Mouse (Mus musculus): Measurements from ENCODE around the gene Hgd. TPM values are rescaled to one million over a fixed set of nuclear protein-coding genes. Genes with fewer than 3 reads are reported as not detected.

Gene Hgd
- under 1 TPM in 3 of 4 experiments, not detected in 1; 0.45 to 0.86 (median 0.52) TPM for total RNA-seq (2022)

- no peak for DNase-seq
These were observed at the start of gene Hgd for GRCm38 (mm10) chr16:37579994-37580393. Gene Hgd, plus strand, starts transcription at chr16:37580153.

GRCm38 (mm10) chr16:37530170-37530569 is 49.8 kb upstream of the Hgd start:
- DNase-seq: no peak

GRCm38 (mm10) chr16:37532046-37532445 is 47.9 kb upstream of the Hgd start:
- no peak for DNase-seq

- DNase-seq: no peak
These were observed 46.4 kb upstream of the Hgd start for GRCm38 (mm10) chr16:37533369-37534068.

- no peak for DNase-seq
These were observed 40.7 kb upstream of the Hgd start for GRCm38 (mm10) chr16:37539240-37539610.

GRCm38 (mm10) chr16:37539611-37540580 is 40.1 kb upstream of the Hgd start, which contains the start of the genes Gtf2e1 and Rabl3:
Gene Gtf2e1, minus strand, starts transcription at chr16:37539789.
Gene Rabl3, plus strand, starts transcription at chr16:37539885.
- DNase-seq: peak; percentile 98

GRCm38 (mm10) chr16:37540776-37541175 is 39.2 kb upstream of the Hgd start:
- no peak for DNase-seq

GRCm38 (mm10) chr16:37546312-37546711 is 33.6 kb upstream of the Hgd start:
- DNase-seq: no peak

GRCm38 (mm10) chr16:37550266-37550665 is 29.7 kb upstream of the Hgd start:
- DNase-seq: no peak

GRCm38 (mm10) chr16:37550981-37551380 is 29.0 kb upstream of the Hgd start:
- no peak for DNase-seq

GRCm38 (mm10) chr16:37552824-37553223 is 27.1 kb upstream of the Hgd start:
- DNase-seq: no peak

GRCm38 (mm10) chr16:37562414-37562813 is 17.5 kb upstream of the Hgd start:
- no peak for DNase-seq

- no peak for DNase-seq
These were observed 17.0 kb upstream of the Hgd start for GRCm38 (mm10) chr16:37562961-37563360.

GRCm38 (mm10) chr16:37565117-37565516 is 14.8 kb upstream of the Hgd start:
- DNase-seq: no peak

- DNase-seq: no peak
These were observed 13.8 kb upstream of the Hgd start for GRCm38 (mm10) chr16:37566107-37566506.

- DNase-seq: no peak
These were observed 12.6 kb upstream of the Hgd start for GRCm38 (mm10) chr16:37567113-37568050.

GRCm38 (mm10) chr16:37571554-37571953 is 8.4 kb upstream of the Hgd start:
- no peak for DNase-seq

- no peak for DNase-seq
These were observed 7.7 kb upstream of the Hgd start for GRCm38 (mm10) chr16:37572117-37572754.

GRCm38 (mm10) chr16:37573061-37573460 is 6.9 kb upstream of the Hgd start:
- DNase-seq: no peak

GRCm38 (mm10) chr16:37575325-37575724 is 4.6 kb upstream of the Hgd start:
- no peak for DNase-seq

- no peak for DNase-seq
These were observed 362 bp upstream of the Hgd start for GRCm38 (mm10) chr16:37579591-37579990.

GRCm38 (mm10) chr16:37580651-37581050 is 698 bp downstream of the Hgd start:
- no peak for DNase-seq

Measured in adrenal gland, adult 8-10 months (tissue).